Mouse (Mus musculus) cerebellum, adult 8-10 months (tissue): ENCODE results near the gene Retreg1.
"Not testable (repeated sequence)": the region's sequence is repeated elsewhere in the genome, so short reads cannot be mapped to it uniquely, and the experiment has no call there.

ENCODE experiments used
- DNase-seq: peaks from one replicate; pipeline ENCODE4 v3.0.0; 2022

The Retreg1 gene

DNA sequence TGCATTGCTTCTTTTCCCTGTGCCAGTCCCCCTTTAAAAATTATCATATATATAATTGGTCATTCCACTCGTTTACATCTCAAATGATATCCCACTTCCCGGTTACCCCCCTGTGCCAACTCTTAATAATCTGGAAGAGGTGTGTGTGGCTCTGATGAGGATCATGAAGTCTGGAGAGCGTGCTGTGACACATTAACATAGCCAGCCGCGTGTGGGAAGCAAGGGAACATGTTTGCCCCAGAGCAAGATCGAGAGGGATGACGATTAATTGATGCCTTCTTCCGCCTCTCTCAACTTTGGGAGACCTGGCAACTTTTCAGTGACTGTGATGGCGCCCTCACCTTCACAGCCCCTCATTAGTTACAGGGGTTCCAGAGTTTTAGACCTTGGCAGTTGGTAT is 106.7 kb downstream of the Retreg1 start:
- no peak for DNase-seq

DNA sequence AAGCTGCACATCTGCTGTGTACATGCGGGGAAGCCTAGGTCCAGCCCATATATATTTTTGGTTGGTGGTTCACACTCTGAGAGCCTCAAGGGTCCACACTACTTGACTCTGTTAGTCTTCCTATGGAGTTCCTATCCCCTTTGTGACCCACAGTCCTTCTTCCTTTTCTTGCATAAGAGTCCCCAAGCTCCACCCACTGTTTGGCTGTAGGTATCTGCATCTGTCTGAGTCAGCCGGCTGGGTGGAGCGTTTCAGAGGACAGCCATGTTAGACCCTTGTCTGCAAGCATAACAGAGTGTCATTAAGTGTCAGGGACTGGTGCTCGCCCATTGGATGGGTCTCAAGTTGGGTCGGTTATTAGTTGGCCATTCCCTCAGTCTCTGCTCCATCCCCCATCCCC is 107.6 kb downstream of the Retreg1 start:
- no peak for DNase-seq

DNA sequence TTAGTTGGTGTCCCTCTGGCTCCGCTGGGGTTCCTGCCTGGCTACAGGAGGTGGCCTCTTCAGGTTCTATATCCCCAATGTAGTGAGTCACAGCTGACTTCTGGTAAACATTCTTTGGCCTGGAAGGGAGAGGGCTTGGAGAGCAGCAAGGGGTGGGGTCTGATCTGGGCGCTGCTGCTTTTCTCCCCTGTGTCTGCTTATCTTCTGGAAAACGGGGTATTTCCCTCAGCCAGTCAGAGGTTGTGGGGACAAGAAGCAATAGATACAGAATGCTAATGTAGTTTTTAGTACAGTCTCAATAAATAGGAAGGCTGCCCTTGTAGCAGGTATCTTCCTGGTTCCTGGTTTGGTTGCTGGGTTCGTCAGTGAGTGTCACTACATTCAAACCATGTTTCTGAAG is 108.1 kb downstream of the Retreg1 start:
- no peak for DNase-seq

DNA sequence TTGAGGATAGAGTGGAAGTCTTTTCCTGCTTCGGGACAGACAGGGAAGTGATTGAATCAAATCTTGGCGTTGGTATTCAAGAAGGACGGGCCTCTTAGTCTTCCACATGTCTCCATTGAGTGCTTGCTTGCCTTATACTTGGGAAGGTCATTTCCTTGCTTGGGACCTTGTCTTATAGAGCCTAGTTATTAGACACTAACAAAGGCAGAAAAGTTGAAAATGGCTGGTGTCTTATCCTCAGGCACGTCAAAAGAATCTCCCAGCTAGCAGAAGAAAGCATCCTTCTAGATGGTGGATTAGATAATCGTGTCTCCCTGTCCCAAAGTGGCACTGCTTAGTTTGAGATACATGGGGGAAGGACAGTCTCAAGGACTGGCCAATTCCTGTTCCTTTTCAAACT is 113.0 kb downstream of the Retreg1 start:
- no peak for DNase-seq

DNA sequence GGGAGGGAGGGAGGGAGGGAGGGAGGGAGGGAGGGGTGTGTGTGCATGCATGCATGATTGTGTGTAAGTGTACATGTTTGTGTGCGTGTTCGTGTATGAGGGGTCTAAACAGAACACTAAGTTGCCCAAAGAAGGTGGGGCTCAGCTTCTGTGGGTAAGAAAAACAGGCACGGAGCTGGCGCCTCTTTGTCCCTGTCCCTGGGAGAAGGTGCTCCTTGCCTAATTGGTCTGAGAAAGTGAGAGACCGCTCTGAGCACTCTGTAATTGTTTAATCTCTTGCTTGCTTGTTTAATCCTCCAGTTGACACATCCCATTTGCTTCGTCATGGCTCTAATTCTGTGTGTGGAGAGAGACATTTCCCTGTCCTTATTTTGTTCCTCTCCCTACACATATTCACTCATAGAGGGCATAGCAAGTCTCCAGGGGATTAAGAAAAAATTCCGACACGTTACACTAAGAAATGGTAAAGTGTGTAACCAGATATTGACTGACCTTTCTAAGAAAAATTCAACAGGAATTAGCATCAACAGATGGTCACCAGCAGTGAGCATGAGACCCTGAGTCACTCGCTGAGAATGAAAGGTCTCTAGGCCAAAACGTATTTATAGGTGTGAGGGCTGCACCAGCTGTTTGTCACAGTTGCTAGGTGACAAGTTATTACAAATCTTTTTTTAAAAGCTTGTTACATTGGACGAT is 113.6 kb downstream of the Retreg1 start:
- no peak for DNase-seq

- no peak for DNase-seq
Measured at GRCm38 (mm10) chr15:25957651-25958050, 114.7 kb downstream of the Retreg1 start.

DNA sequence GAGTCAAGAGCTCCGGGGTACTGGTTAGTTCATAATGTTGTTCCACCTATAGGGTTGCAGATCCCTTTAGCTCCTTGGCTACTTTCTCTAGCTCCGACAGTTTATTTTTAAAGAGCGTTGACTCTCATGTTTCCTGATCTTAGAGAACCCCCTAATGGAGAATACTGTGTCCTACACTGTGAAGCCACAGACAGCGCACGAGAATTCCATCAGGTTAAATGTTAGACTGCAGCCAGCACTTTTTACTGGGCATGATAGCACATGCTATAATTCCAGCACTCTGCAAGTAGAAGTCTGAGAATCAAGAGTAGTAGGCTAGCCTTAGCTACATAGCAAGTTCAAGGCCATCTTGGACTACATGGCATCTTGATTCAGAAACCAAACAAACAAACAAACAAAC is 116.4 kb downstream of the Retreg1 start:
- DNase-seq = peak; percentile 22

- no peak for DNase-seq
Measured at GRCm38 (mm10) chr15:25960231-25960630, 117.3 kb downstream of the Retreg1 start.

GRCm38 (mm10) chr15:25966220-25966774 is 123.3 kb downstream of the Retreg1 start:
- DNase-seq = no peak

DNA sequence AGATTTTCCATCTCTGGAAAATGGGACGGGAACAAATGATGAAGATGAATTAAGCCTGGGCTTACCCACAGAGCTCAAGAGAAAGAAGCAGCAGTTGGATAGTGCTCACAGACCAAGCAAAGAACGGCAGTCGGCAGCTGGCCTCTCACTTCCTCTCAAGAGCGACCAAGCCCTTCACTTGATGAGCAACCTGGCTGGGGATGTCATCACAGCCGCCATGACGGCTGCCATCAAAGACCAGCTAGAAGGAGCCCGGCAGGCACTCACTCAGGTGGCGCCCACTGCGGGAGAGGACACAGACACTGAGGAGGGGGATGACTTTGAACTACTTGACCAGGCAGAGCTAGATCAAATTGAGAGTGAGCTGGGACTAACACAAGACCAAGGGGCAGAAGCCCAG is 128.6 kb downstream of the Retreg1 start:
- no peak for DNase-seq

DNA sequence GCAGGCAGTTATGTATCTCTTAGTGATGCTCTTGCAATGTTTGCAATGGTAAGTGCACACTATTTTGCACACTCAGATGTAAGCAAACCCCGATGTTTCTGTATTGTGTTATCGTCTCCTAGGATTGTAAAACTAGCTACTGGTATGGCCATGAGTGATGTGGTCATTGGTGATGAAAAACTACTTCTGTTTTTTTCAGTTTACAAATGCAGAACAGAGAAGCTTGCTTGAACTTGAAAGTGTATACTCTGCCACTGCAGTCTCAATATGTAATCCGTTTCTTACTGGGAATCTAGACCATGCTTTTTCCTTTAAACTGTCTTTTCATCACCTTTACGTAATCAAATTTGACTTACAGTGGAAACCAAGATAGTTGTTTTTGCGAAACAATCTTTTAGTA is 129.8 kb downstream of the Retreg1 start:
- DNase-seq = no peak

DNA sequence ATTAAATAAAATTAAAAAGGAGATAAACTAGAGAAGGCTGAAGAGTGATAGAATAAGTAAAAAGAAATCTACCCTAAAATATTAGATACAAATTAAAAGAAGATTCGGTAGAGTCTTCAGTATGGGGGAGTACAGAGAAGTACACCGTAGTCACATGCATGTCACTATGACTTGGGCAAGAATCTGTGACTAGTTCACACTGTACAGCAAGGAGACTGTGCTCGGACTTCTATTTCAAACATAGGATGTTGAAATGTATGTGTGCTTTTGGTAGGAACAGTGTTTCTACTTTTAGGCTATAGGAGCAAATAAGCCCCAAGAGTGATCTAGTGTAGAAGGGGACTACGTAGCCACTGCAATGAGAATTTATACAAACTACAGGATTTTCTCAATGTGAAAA is 131.4 kb downstream of the Retreg1 start:
- no peak for DNase-seq

DNA sequence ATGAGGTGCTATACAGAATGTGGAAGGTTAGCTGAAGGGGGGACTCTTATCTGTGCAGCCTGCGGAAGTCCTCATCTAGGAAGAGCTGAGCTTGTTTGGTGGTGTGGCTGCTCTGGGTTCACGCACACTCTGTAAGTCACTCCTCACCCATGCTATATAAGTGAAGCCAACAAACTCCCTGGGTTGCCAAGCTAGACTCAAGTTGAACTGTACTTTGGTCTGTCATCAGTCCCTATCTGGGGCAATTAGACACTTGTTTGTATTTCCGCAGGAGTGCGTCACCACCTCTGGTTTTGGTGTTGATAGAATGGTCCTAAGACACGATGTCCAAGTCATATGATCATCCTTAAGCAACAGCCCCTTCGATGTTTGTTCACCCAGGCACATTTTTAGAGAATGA is 132.8 kb downstream of the Retreg1 start:
- no peak for DNase-seq

- not testable (repeated sequence) for DNase-seq
Measured at GRCm38 (mm10) chr15:25983614-25984013, 140.6 kb downstream of the Retreg1 start.

DNA sequence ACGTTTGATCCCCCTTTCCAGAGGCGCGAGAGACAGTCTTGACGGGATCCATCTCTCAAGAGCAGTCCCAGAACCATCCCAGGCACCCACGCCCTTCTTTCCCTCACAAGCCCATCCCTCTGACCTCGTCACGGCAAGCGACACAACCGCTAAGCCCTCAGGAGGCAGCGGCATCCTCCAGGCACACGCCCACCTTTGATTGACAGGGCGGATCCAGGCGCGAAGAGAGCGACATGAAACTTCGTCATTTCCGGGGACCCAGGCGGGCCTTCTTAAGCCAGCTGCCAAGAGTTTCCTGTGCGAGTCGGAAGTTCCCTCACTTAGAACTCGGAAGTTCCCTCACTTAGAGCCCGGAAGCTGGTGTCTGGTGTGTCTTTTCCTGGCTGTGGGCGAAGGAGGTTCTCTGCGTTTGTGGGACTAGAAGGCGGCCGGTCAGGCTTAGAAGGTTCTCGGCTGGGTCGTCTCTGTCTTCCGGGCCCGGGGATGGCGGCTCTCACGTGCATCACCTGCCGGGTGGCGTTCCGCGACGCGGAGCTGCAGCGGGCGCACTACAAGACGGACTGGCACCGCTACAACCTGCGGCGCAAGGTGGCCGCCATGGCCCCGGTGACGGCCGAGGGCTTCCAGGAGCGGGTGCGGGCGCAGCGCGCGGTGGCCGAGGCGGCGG is 141.2 kb downstream of the Retreg1 start, which contains the start of gene Zfp622:
TSS of gene Zfp622 (plus strand) at position 300 of the 667 bp plus-strand sequence.
- DNase-seq = peak; percentile 89

DNA sequence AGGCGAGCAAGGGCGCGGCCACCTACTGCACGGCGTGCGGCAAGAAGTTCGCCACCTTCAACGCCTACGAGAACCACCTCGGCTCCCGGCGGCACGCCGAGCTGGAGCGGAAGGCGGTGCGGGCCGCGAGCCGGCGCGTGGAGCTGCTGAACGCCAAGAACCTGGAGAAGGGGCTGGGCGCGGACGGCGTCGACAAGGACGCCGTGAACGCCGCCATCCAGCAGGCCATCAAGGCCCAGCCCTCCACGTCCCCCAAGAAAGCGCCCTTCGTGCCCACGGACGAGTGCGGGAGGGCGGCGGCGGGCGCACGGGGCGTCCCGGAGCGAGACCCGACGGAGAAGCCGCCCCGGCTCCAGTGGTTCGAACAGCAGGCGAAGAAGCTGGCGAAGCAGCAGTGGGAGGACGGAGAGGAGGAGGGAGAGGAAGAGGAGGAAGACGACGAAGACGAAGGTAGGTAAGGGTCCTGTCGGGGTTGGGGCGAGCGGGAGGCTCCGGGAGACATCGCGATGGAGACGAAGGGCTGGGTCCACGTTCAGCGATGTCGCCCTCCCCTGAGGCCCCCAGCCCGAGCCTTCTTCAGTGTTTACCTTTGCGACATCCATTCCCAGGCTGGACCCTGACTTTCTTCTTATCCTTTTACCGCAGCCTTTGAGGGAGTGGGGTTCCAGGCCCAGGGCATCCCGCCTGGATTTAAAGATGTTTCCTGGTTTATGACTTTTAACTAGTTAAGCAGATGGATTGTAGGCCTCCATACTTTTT is 141.9 kb downstream of the Retreg1 start:
- DNase-seq = peak; percentile 10

- DNase-seq = peak; percentile 49
Measured at GRCm38 (mm10) chr15:25992992-25993727, 150.2 kb downstream of the Retreg1 start.

DNA sequence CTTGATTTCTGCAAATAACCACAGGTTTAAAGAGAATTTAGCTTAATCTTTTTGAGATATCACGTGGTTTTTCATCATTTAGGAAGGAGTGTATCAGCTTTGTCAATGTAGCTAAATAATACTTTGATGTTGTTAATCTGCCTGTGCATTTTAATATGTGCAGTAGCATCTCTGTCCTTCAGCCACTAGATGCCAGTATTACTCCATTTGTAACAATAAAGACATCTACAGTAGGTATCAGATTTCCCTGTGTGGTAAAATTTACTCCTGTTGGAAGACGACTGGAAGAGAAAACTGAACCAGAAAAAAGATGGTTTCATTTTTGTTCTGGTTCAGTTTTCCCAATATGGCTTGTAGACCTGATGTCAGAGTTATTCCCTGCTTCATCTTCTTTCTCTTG is 152.5 kb downstream of the Retreg1 start:
- no peak for DNase-seq

GRCm38 (mm10) chr15:25999545-25999944 is 156.6 kb downstream of the Retreg1 start:
- not testable (repeated sequence) for DNase-seq

DNA sequence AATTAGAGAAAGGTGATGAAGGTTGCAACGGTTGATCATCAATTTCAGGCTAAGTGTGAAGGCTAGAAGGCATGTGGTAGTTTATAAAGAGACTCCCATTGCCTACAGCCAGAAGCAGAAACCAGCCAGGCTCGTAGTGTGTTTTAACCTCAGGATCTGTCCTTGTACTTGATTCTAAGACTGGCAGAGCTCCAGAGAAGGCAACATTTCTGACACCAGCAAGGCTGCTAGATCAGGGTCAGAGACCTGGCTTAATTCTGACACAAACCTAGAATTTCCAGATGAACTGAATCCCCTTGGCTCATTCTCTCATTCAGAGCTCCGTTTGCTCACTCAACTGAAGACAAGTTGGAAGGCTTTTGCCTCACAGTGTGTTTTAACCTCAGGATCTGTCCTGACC is 165.6 kb downstream of the Retreg1 start:
- no peak for DNase-seq

DNA sequence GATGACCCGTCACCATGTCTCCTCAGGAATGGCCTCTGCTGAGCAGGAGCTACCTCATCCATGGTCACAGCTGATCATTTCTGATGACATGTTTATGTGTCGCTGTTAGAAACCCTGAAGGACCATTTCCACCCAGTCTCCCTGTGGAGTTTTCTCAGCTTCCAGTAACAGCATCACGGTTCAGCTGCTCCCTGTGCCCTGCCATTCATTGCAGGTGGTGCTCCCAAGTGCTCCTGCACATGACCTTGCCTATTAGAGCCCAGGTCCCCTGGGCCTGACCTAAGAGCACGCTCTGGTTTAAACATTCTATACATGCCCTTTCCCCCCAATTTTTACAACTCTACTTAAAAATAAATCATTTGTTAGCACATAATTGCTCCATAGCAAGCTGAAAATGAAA is 169.9 kb downstream of the Retreg1 start:
- DNase-seq = no peak

- no peak for DNase-seq
Measured at GRCm38 (mm10) chr15:26015979-26016665, 173.1 kb downstream of the Retreg1 start.
